Mouse (Mus musculus): ENCODE measurements around the gene Nkrf.

Gene Nkrf

GRCm38 (mm10) chrX:36863766-36864608 is 38.7 kb downstream of the Nkrf start:
- DNase-seq (ENCODE audit: low read depth, low spot score) = peak; percentile 87

- DNase-seq (ENCODE audit: low read depth, low spot score) = no peak
These were observed 50.1 kb downstream of the Nkrf start for GRCm38 (mm10) chrX:36852631-36853030.

GRCm38 (mm10) chrX:36847152-36847551 is 55.5 kb downstream of the Nkrf start:
- DNase-seq (ENCODE audit: low read depth, low spot score) = no peak

- DNase-seq (ENCODE audit: low read depth, low spot score) = no peak
These were observed 59.2 kb downstream of the Nkrf start for GRCm38 (mm10) chrX:36843346-36843990.

- DNase-seq (ENCODE audit: low read depth, low spot score) = no peak
These were observed 61.0 kb downstream of the Nkrf start for GRCm38 (mm10) chrX:36841698-36842097.

GRCm38 (mm10) chrX:36839391-36839790 is 63.3 kb downstream of the Nkrf start:
- no peak for DNase-seq (ENCODE audit: low read depth, low spot score)
